Mouse (Mus musculus): ENCODE data around the gene Gm3625.

The Gm3625 gene

GRCm38 (mm10) chr12:4592541-4593165, at the start of gene Gm3625, which contains the start of gene Itsn2:
Gene Gm3625 (minus strand): TSS chr12:4592927.
Gene Itsn2 (plus strand): TSS chr12:4592638.
- DNase-seq (ENCODE audit: low read depth in 2 of 2, low spot score in 2 of 2) = peak; percentile 63 to 67

- DNase-seq (ENCODE audit: low read depth in 2 of 2, low spot score in 2 of 2) = no peak
Measured at GRCm38 (mm10) chr12:4640737-4641136, 48.0 kb upstream of the Gm3625 start.

DNA sequence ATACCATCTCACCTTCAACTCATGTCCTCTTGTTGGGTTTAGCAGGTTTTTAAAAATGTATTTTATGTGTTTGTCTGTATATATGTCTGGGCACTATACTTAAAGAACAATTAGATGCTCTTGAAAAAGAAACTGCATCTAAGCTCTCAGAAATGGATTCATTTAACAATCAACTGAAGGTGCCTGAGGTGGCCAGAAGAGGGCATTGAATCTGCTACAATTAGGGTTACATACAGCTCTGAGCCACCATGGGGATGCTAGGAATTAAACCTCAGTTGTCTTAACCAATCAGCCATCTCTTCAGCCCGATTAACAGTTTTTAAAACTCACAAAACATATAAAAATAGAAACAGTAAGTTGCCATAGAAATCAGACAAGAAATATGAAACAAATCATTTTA, 45.7 kb upstream of the Gm3625 start:
- DNase-seq (ENCODE audit: low read depth in 2 of 2, low spot score in 2 of 2) = no peak

DNA sequence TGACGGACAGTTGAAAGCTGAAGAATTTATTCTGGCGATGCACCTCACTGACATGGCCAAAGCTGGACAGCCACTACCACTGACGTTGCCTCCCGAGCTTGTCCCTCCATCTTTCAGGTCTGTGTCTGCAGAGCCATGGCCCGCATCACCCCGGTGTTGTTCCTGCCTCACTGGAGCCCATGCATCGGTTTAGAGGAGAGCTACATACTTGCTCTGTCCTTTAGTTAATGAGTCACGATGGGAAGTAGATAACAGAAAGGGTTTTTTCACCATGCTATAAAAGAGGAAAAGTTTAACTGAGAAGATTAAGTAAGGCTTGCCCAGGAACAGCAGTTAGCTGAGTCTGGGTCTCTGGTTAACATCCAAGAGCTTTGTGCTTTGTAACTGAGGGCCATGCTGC, 40.2 kb upstream of the Gm3625 start:
- DNase-seq (ENCODE audit: low read depth in 2 of 2, low spot score in 2 of 2) = no peak

DNA sequence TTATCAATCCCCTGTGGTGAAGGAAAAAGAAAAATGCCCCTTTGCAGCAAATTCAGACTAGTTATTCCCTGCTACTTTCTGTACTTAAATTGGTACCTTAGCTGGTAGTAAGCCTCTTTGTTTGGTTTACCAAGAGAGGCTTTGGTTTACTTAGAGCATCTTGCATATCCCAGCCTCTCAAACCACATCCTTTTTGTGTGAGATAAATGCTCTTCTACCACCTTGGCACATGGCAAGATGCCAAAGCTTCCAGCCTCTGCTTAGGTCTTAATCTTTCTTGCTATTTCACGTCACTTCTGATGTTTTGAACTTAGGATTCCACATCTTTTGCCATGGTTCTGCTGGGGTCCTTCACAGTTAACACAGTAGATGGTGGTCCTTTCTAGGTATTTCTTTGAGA, 31.5 kb upstream of the Gm3625 start:
- DNase-seq (ENCODE audit: low read depth in 2 of 2, low spot score in 2 of 2) = peak; percentile 10 to 43

DNA sequence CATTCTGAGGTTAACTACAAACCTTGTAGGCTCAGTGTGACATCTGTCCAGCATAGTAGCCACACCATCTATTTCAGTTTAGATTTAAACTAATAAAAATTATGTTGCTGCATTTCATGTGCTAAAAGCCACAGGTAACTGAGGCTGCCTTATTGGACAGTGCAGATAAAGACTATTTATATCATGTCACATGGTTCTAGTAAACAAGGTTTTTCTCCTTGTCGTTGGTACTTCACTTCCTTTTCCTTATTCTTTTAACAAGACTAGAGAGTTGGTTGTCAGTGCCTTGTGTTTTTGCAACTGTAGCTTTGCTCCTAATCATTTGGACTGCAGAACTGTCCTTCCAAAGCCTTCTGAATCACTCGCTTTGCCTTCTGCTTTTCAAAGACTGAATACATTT, 22.0 kb upstream of the Gm3625 start:
- DNase-seq (ENCODE audit: low read depth in 2 of 2, low spot score in 2 of 2) = no peak

DNA sequence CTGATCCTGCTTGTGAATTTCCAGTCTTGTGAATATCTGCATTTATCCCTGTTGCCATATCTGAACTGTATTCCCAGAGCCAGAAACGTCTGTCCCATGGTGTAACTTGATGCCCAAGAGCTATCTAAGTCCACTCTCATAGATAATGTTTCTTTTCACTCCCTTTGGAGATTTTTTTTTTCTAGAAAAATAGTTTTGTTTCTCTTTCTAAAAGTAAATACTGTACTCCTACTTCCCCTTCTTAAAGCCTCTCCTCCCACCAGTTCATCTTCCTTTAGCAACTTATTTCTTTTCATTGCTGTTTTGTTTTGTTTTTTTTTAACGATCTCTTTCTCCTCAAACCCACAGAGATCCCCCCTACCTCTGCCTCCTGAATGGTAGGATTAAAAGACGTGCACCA, 13.9 kb upstream of the Gm3625 start:
- DNase-seq (ENCODE audit: low read depth in 2 of 2, low spot score in 2 of 2) = no peak

- no peak for DNase-seq (ENCODE audit: low read depth in 2 of 2, low spot score in 2 of 2)
Measured at GRCm38 (mm10) chr12:4599713-4600112, 7.0 kb upstream of the Gm3625 start.

DNA sequence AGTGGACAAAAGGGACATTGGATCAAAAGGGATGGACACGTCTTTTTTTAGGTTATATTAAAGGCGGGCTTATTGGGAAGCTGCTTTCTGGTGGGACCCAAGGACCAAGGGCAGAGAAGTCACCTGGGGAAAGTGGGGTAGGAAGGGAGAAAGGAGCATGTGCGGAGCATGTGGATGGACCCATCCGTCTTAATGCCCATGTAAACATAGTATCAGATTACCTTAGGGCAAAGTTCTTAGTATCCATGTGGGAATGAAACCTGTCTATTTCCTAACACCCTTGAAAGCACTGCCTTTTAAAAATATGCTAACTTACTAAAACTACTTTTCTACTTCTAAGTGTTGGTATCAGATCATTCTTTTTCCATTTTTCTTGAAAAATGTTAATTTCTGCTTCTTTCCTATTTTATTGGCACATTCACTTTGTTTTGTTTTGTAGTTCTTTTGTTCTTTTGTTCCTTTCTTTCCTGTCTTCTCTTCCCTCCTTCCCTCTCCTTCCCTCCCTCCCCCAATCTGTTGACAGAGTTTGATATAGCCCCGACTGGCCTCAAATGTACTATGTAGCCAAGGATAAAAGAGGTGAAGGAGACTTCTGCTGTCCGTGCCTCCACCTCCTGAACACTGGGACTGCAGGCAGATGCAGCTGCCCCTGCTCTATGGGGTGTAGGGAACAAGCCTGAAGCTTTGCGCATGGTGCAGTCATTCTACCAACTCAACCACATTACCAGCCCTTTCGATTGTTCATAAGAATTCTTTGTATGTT, 6.1 kb upstream of the Gm3625 start:
- no peak for DNase-seq (ENCODE audit: low read depth in 2 of 2, low spot score in 2 of 2)

GRCm38 (mm10) chr12:4595055-4595454, 2.3 kb upstream of the Gm3625 start:
- peak in 1 of 2 experiments; percentile 8 for DNase-seq (ENCODE audit: low read depth in 2 of 2, low spot score in 2 of 2)

GRCm38 (mm10) chr12:4593930-4594391, 1.2 kb upstream of the Gm3625 start:
- no peak for DNase-seq (ENCODE audit: low read depth in 2 of 2, low spot score in 2 of 2)

GRCm38 (mm10) chr12:4593166-4593929, 621 bp upstream of the Gm3625 start:
- peak; percentile 40 to 50 for DNase-seq (ENCODE audit: low read depth in 2 of 2, low spot score in 2 of 2)

GRCm38 (mm10) chr12:4592025-4592424, 702 bp downstream of the Gm3625 start:
- no peak for DNase-seq (ENCODE audit: low read depth in 2 of 2, low spot score in 2 of 2)

- DNase-seq (ENCODE audit: low read depth in 2 of 2, low spot score in 2 of 2) = no peak
Measured at GRCm38 (mm10) chr12:4588603-4589002, 4.1 kb downstream of the Gm3625 start.

DNA sequence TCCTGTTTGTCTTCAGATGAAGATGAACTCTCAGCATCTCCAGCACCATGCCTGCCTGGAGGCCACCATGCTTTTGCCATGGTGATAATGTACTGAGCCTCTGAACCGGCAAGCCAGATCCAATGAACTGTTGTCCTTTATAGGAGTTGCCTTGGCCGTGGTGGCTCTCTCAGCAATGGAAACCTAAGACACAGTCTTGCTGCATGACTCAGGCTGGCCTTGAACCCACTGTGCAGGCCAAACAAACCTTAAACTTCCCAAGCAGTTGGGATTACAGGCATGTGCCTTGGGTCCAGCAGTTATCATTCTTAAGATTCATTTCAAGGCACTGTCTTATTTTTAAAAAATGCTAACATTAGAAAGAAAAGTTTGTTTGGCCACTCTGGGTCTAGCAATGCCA, 4.9 kb downstream of the Gm3625 start:
- no peak for DNase-seq (ENCODE audit: low read depth in 2 of 2, low spot score in 2 of 2)

DNA sequence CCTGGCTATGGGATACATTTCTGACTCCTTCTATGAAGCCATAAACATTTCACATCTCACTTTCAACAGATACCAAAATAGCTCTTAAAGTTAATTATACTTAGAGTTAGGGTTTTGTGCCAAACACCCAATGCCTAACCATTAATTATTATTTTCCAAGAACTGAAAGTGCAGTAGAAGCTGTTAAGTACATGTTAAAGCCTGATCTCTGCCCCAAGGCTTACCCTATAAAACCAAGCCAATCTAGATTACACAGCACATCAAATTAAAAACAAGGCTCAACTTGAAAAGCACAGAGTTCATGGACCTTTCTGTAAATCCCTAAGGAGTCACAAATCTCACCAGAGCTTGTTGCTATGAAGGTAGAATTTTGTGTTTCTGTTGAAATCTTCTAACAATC, 10.4 kb downstream of the Gm3625 start:
- DNase-seq (ENCODE audit: low read depth in 2 of 2, low spot score in 2 of 2) = no peak

DNA sequence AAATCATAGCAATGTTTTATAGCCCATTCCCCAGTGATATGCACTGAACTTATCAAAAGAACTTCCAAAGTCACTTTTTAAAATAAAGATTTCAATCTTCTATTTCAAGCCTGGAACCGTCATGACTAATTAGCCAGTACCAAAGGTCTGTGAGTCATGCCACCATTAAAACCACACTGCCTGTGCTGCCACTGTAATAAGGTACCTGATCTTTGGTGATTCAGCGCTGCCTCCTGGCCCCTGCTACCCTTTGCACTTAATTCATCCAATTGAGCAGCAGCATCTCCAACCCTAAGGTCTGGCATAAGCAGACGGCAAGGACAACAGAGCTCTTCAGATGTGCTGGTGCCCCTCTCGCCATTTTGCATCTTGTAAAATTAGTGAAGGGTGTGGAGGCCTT, 18.7 kb downstream of the Gm3625 start:
- no peak for DNase-seq (ENCODE audit: low read depth in 2 of 2, low spot score in 2 of 2)

DNA sequence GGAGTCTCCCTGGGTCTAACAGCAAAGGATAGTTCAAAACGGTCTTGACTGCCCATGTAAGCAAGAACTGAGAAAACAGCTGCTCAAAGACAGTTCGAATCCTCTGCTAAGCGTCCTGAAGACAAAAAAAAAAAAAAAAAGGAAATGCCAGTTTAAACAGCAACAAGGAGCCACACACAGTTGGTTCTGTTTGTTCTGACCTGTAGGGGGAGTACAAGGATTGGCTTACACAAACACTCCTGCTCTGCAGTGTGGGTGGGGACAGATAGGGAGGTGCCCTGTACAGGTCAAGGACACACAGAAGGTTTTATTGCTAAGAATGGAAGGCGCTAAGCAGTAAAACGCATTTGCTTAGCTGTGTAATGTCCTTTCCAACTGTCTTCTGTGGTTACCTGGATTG, 20.9 kb downstream of the Gm3625 start:
- DNase-seq (ENCODE audit: low read depth in 2 of 2, low spot score in 2 of 2) = peak; percentile 25 to 50

GRCm38 (mm10) chr12:4558475-4559279, 34.0 kb downstream of the Gm3625 start:
- peak in 1 of 2 experiments; percentile 11 for DNase-seq (ENCODE audit: low read depth in 2 of 2, low spot score in 2 of 2)

GRCm38 (mm10) chr12:4558013-4558412, 34.7 kb downstream of the Gm3625 start:
- no peak for DNase-seq (ENCODE audit: low read depth in 2 of 2, low spot score in 2 of 2)

DNA sequence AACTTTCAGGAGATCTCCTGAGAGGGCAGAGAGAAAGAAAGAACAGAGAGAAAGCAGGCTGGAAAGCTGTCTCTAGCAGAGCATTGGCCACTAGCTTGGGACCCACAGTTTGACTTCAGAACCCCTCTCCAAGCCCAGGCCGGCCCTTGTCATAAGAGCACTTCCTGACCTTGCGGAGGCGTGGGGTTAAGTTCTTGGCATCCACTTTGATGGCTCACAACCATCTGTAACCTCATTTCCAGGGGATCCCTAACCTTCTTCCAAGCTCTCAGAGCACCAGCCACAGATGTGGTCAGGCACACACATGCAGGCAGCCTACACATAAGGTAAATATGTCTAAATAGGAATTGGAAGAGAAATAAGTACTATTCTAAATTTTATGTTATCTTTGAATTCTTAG, 35.3 kb downstream of the Gm3625 start:
- DNase-seq (ENCODE audit: low read depth in 2 of 2, low spot score in 2 of 2) = no peak
